Mouse (Mus musculus): ENCODE measurements around the gene Nrp2. TPM values are rescaled to one million over a fixed set of nuclear protein-coding genes. Genes with fewer than 3 reads are reported as not detected.

The Nrp2 gene
- total and polyA plus RNA-seq, 2 experiments from 2014 or later, result 31.6 to 120 TPM

GRCm38 (mm10) chr1:62838631-62839030 lies 135.5 kb downstream of the Nrp2 start:
- H3K4me3 ChIP-seq (ENCODE audit: low read depth, low read length), result no peak overlapping the region
- H3K9ac ChIP-seq, result no peak overlapping the region
- H3K27me3 ChIP-seq (ENCODE audit: insufficient read depth, low read length), result no peaks in the 10 kb centered on the region
- TF ChIP-seq CTCF (IDR thresholded peaks at IDR 0.05; ENCODE audit: low read depth), result no peak
- ATAC-seq, result no peak
- WGBS, result 57% methylated on average over 2 of the region's 2 CpGs
- H3K4me1 ChIP-seq (ENCODE audit: insufficient read depth), result no peaks in the 10 kb centered on the region
- no peak overlapping the region for H3K27ac ChIP-seq (ENCODE audit: low read depth, low read length)
- H3K4me2 ChIP-seq (ENCODE audit: low read depth), result no peak overlapping the region
- no peaks in the 10 kb centered on the region for H3K36me3 ChIP-seq (ENCODE audit: insufficient read depth)
- 0 out of 2 replicates have a peak, but pooled peaks cover 7% of the 10 kb centered on the region for H3K9me3 ChIP-seq (ENCODE audit: low read length)
- no peak for DNase-seq

GRCm38 (mm10) chr1:62843215-62843614 lies 140.1 kb downstream of the Nrp2 start:
- no peak overlapping the region for H3K9ac ChIP-seq
- ATAC-seq, result no peak
- no peaks in the 10 kb centered on the region for H3K4me1 ChIP-seq (ENCODE audit: insufficient read depth)
- no peak overlapping the region for H3K4me3 ChIP-seq (ENCODE audit: low read depth, low read length)
- no peak for DNase-seq
- TF ChIP-seq CTCF (IDR thresholded peaks at IDR 0.05; ENCODE audit: low read depth), result no peak
- no peak overlapping the region for H3K4me2 ChIP-seq (ENCODE audit: low read depth)
- no peaks in the 10 kb centered on the region for H3K9me3 ChIP-seq (ENCODE audit: low read length)
- WGBS, result 94% methylated on average over 4 of the region's 4 CpGs
- no peaks in the 10 kb centered on the region for H3K27me3 ChIP-seq (ENCODE audit: insufficient read depth, low read length)
- H3K27ac ChIP-seq (ENCODE audit: low read depth, low read length), result no peak overlapping the region
- no peaks in the 10 kb centered on the region for H3K36me3 ChIP-seq (ENCODE audit: insufficient read depth)

- TF ChIP-seq CTCF (IDR thresholded peaks at IDR 0.05; ENCODE audit: low read depth), result no peak
- ATAC-seq (no peak), DNase-seq (no peak)
- H3K4me1 ChIP-seq (ENCODE audit: insufficient read depth), result no peaks in the 10 kb centered on the region
- no peaks in the 10 kb centered on the region for H3K27me3 ChIP-seq (ENCODE audit: insufficient read depth, low read length)
- no peaks in the 10 kb centered on the region for H3K36me3 ChIP-seq (ENCODE audit: insufficient read depth)
- no peak overlapping the region for H3K4me2 ChIP-seq (ENCODE audit: low read depth)
- no peaks in the 10 kb centered on the region for H3K9me3 ChIP-seq (ENCODE audit: low read length)
- H3K4me3 ChIP-seq (ENCODE audit: low read depth, low read length), result no peak overlapping the region
- 36% methylated on average over 8 of the region's 8 CpGs for WGBS
- no peak overlapping the region for H3K9ac ChIP-seq
- no peak overlapping the region for H3K27ac ChIP-seq (ENCODE audit: low read depth, low read length)
Measured at GRCm38 (mm10) chr1:62850990-62851940, 148.2 kb downstream of the Nrp2 start.

- 84% methylated on average over 9 of the region's 9 CpGs for WGBS
- H3K4me1 ChIP-seq (ENCODE audit: insufficient read depth), result no peaks in the 10 kb centered on the region
- H3K4me2 ChIP-seq (ENCODE audit: low read depth), result no peak overlapping the region
- TF ChIP-seq CTCF (IDR thresholded peaks at IDR 0.05; ENCODE audit: low read depth), result no peak
- no peaks in the 10 kb centered on the region for H3K9me3 ChIP-seq (ENCODE audit: low read length)
- H3K27ac ChIP-seq (ENCODE audit: low read depth, low read length), result no peak overlapping the region
- H3K36me3 ChIP-seq (ENCODE audit: insufficient read depth), result no peaks in the 10 kb centered on the region
- H3K27me3 ChIP-seq (ENCODE audit: insufficient read depth, low read length), result no peaks in the 10 kb centered on the region
- no peak overlapping the region for H3K9ac ChIP-seq
- ATAC-seq (no peak), DNase-seq (no peak)
- H3K4me3 ChIP-seq (ENCODE audit: low read depth, low read length), result no peak overlapping the region
Measured at GRCm38 (mm10) chr1:62853362-62853761, 150.3 kb downstream of the Nrp2 start.

GRCm38 (mm10) chr1:62853996-62854395 lies 150.9 kb downstream of the Nrp2 start:
- no peak for TF ChIP-seq CTCF (IDR thresholded peaks at IDR 0.05; ENCODE audit: low read depth)
- ATAC-seq (no peak), DNase-seq (no peak)
- Histone ChIP-seq H3K4me2 (ENCODE audit: low read depth) (no peak overlapping the region), H3K9ac (no peak overlapping the region), H3K27me3 (ENCODE audit: insufficient read depth, low read length) (no peaks in the 10 kb centered on the region), H3K36me3 (ENCODE audit: insufficient read depth) (no peaks in the 10 kb centered on the region), H3K27ac (ENCODE audit: low read depth, low read length) (no peak overlapping the region), H3K4me1 (ENCODE audit: insufficient read depth) (no peaks in the 10 kb centered on the region), H3K9me3 (ENCODE audit: low read length) (no peaks in the 10 kb centered on the region), H3K4me3 (ENCODE audit: low read depth, low read length) (no peak overlapping the region)
- 87% methylated on average over 4 of the region's 4 CpGs for WGBS

GRCm38 (mm10) chr1:62859098-62859497 lies 156.0 kb downstream of the Nrp2 start:
- no peak for TF ChIP-seq CTCF (IDR thresholded peaks at IDR 0.05; ENCODE audit: low read depth)
- Histone ChIP-seq H3K27ac (ENCODE audit: low read depth, low read length) (no peak overlapping the region), H3K9ac (no peak overlapping the region), H3K4me2 (ENCODE audit: low read depth) (no peak overlapping the region), H3K27me3 (ENCODE audit: insufficient read depth, low read length) (no peaks in the 10 kb centered on the region), H3K4me3 (ENCODE audit: low read depth, low read length) (no peak overlapping the region), H3K9me3 (ENCODE audit: low read length) (no peaks in the 10 kb centered on the region), H3K4me1 (ENCODE audit: insufficient read depth) (no peaks in the 10 kb centered on the region), H3K36me3 (ENCODE audit: insufficient read depth) (no peaks in the 10 kb centered on the region)
- 22% methylated on average over 2 of the region's 2 CpGs for WGBS
- no peak for ATAC-seq
- no peak for DNase-seq

- H3K36me3 ChIP-seq (ENCODE audit: insufficient read depth), result no peaks in the 10 kb centered on the region
- no peak overlapping the region for H3K4me2 ChIP-seq (ENCODE audit: low read depth)
- H3K4me3 ChIP-seq (ENCODE audit: low read depth, low read length), result no peak overlapping the region
- ATAC-seq, result no peak
- no peak for DNase-seq
- TF ChIP-seq CTCF (IDR thresholded peaks at IDR 0.05; ENCODE audit: low read depth), result no peak
- H3K27ac ChIP-seq (ENCODE audit: low read depth, low read length), result no peak overlapping the region
- H3K27me3 ChIP-seq (ENCODE audit: insufficient read depth, low read length), result no peaks in the 10 kb centered on the region
- no peaks in the 10 kb centered on the region for H3K9me3 ChIP-seq (ENCODE audit: low read length)
- 55% methylated on average over 9 of the region's 9 CpGs for WGBS
- no peaks in the 10 kb centered on the region for H3K4me1 ChIP-seq (ENCODE audit: insufficient read depth)
- no peak overlapping the region for H3K9ac ChIP-seq
Measured at GRCm38 (mm10) chr1:62859556-62860300, 156.6 kb downstream of the Nrp2 start.

Measured in forebrain, postnatal 0 days (tissue).